Mouse (Mus musculus) spleen, adult 2 months (tissue): ENCODE measurements at regions not wholly inside any gene's neighbourhood (a gene's known extent, or its start where the extent isn't known, plus 50 kb on each side); places are given as distances from the start of the nearest gene placed in this dataset.

Experiments used
- CTCF ChIP-seq: fragments of 200-500 bp; IDR thresholded peaks from 2 replicates; pipeline ENCODE4 v1.5.1; 2011; ENCODE audit warnings: mild to moderate bottlenecking, inconsistent platforms; ENCODE audit not compliant: insufficient read depth, insufficient read length, insufficient replicate concordance; ENCODE audit errors: extremely low read depth
- POLR2A ChIP-seq: fragments of 200-500 bp; IDR thresholded peaks from 2 replicates; pipeline ENCODE4 v1.6.1; 2011; ENCODE audit warnings: low read depth, low read length, inconsistent platforms

- TF ChIP-seq POLR2A: no peak
- TF ChIP-seq CTCF: no peak
These were observed 105.6 kb upstream of the Nabp1 start for GRCm38 (mm10) chr1:51583871-51584270.
